Mouse (Mus musculus) lung, adult 2 months (tissue): ENCODE data around the gene Atp6v1g2.

Source experiments
- CTCF ChIP-seq: fragments of 200-500 bp; IDR thresholded peaks from 2 replicates; pipeline ENCODE4 v1.5.1; 2011; ENCODE audit warnings: mild to moderate bottlenecking, low read length, control low read depth; ENCODE audit not compliant: insufficient read depth
- POLR2A ChIP-seq: fragments of 200-500 bp; IDR thresholded peaks from 2 replicates; pipeline ENCODE4 v1.6.1; 2011; ENCODE audit warnings: low read depth, mild to moderate bottlenecking, control low read depth, low read length, borderline replicate concordance; ENCODE audit errors: extremely low read depth

DNA sequence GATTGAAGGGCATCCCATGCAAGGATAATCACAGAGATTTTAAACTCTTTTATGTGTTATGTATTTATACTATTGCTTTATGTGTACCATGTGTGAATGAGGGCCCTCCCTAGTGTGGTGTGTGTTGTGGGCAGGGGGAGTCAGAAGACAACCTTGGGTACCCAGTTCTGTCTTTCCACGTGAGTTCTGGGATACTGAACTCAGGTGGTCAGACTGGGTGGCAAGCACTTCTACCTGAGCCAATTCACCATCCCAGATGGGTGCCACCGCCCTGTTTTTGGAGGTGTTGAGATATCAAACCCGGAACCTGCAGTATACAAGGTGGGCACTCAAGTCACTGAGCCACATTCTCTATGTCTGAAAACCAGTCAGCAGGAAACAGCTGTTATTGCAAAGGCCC lies 38.8 kb downstream of the Atp6v1g2 start:
- TF ChIP-seq CTCF = no peak
- TF ChIP-seq POLR2A = no peak
